ENCODE assay signal across 28 mouse cellular contexts in the genomic region with DNA sequence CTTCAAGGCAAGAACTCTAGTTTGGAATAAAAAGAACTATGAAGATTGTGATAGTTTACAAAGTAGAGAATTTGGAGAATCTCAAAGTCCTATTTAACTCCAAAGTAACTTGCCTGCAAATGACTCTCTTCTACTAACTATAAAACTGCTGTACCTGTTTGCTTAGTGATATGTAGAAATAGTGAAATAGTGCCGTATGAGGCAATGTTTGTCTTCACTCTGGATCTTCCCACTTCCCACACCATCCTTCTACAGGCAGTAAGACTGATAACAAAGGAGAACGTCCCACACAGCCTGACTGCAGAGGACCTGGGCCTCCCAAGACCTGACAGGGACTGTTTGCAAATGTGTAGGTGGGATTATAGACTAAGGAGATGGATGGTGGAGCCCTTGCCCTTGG.
"Had no signal": no experiment of that assay in that cellular context is flagged by ENCODE, and none has a peak within 500 bp of the region (broad histone marks: within the 10 kb centered on the region; RNA-seq: fewer than 3 reads in every experiment).

No protein-coding gene starts in this region.

- H3K4me2 ChIP-seq: embryonic facial prominence, embryonic 12.5 days; embryonic facial prominence, embryonic 13.5 days; embryonic facial prominence, embryonic 15.5 days; forebrain, embryonic 12.5 days; forebrain, embryonic 13.5 days; forebrain, embryonic 15.5 days had no signal

- H3K27ac ChIP-seq: embryonic facial prominence, embryonic 10.5 days; embryonic facial prominence, embryonic 12.5 days; embryonic facial prominence, embryonic 13.5 days; embryonic facial prominence, embryonic 15.5 days; forebrain, embryonic 10.5 days; forebrain, embryonic 12.5 days; forebrain, embryonic 13.5 days; forebrain, embryonic 15.5 days; gastrocnemius, adult 2 months; heart, adult 2 months had no signal

- H3K9me3 ChIP-seq: embryonic facial prominence, embryonic 10.5 days; embryonic facial prominence, embryonic 12.5 days; embryonic facial prominence, embryonic 13.5 days; embryonic facial prominence, embryonic 15.5 days; forebrain, embryonic 10.5 days; forebrain, embryonic 12.5 days; forebrain, embryonic 13.5 days; forebrain, embryonic 15.5 days had no signal

- H3K36me3 ChIP-seq: embryonic facial prominence, embryonic 10.5 days; embryonic facial prominence, embryonic 12.5 days; embryonic facial prominence, embryonic 13.5 days; embryonic facial prominence, embryonic 15.5 days; forebrain, embryonic 10.5 days; forebrain, embryonic 12.5 days; forebrain, embryonic 15.5 days had no signal

- H3K4me3 ChIP-seq: embryonic facial prominence, embryonic 10.5 days; embryonic facial prominence, embryonic 12.5 days; embryonic facial prominence, embryonic 13.5 days; embryonic facial prominence, embryonic 15.5 days; erythroblast, embryonic 14.5 days; forebrain, embryonic 10.5 days; forebrain, embryonic 12.5 days; forebrain, embryonic 13.5 days; forebrain, embryonic 15.5 days; gastrocnemius, adult 2 months; heart, adult 2 months had no signal

- ATAC-seq: forebrain, embryonic 13.5 days; forebrain, embryonic 14.5 days; forebrain, embryonic 15.5 days; forebrain, embryonic 16.5 days; forebrain, postnatal 0 days had no signal

- H3K27me3 ChIP-seq: embryonic facial prominence, embryonic 12.5 days; embryonic facial prominence, embryonic 13.5 days; embryonic facial prominence, embryonic 15.5 days; forebrain, embryonic 12.5 days; forebrain, embryonic 13.5 days; forebrain, embryonic 15.5 days had no signal

- H3K9ac ChIP-seq: embryonic facial prominence, embryonic 12.5 days; embryonic facial prominence, embryonic 13.5 days; embryonic facial prominence, embryonic 15.5 days; forebrain, embryonic 12.5 days; forebrain, embryonic 13.5 days; forebrain, embryonic 15.5 days; forebrain, postnatal 0 days had no signal

- H3K4me1 ChIP-seq: embryonic facial prominence, embryonic 10.5 days; embryonic facial prominence, embryonic 12.5 days; embryonic facial prominence, embryonic 13.5 days; embryonic facial prominence, embryonic 15.5 days; forebrain, embryonic 10.5 days; forebrain, embryonic 13.5 days; forebrain, embryonic 15.5 days had no signal

- DNase-seq: cerebellum, adult 18-20 months; cerebellum, adult 2 months; cerebellum, adult 8-10 months; cerebellum, adult 9-10 months; cerebellum, adult 9-11 months; cerebellum, postnatal 10 days; cerebellum, postnatal 14 days; cerebellum, postnatal 25 days; cerebellum, postnatal 36 days; embryo, embryonic 11 days; forebrain, postnatal 0 days; gastrocnemius, adult 2 months; gastrocnemius, postnatal 10 days; gastrocnemius, postnatal 14 days; gastrocnemius, postnatal 25 days; gastrocnemius, postnatal 36 days; heart, adult 2 months had no signal
